Mouse (Mus musculus): ENCODE data around the gene Shank1.

GRCm38 (mm10) chr7:44401673-44402072 lies 91.6 kb downstream of the Shank1 start:
- TF ChIP-seq CTCF (IDR thresholded peaks at IDR 0.05; ENCODE audit: control insufficient read depth, insufficient read depth, low read length) (no peak), POLR2A (IDR thresholded peaks at IDR 0.05; ENCODE audit: borderline replicate concordance, control insufficient read depth, low read depth, low read length) (no peak)

All from bone marrow, adult 2 months (tissue).